Mouse (Mus musculus) intestine, embryonic 15.5 days (tissue): ENCODE measurements at regions not wholly inside any gene's neighbourhood (a gene's known extent, or its start where the extent isn't known, plus 50 kb on each side); places are given as distances from the start of the nearest gene placed in this dataset.
A peak's percentile ranks its signal among the peaks of the same experiment; 100 is the strongest.

ENCODE experiments used
- ATAC-seq: fragments of 200-750 bp; cut with Nextera tagmentation; 2 replicates; pipeline ENCODE4 v1.8.0; 2017; ENCODE audit warnings: moderate TSS enrichment, moderate library complexity
- H3K27ac ChIP-seq: fragments of 300-500 bp; sonication (generic); 2 replicates; pipeline ENCODE4 v1.5.1; 2015; ENCODE audit warnings: mild to moderate bottlenecking, inconsistent platforms
- H3K27me3 ChIP-seq: fragments of 300-500 bp; sonication (generic); replicated peaks from 2 replicates; pipeline ENCODE4 v1.6.1; 2015; ENCODE audit warnings: inconsistent platforms
- H3K36me3 ChIP-seq: fragments of 300-500 bp; sonication (generic); 2 replicates; pipeline ENCODE4 v1.6.1; 2015; ENCODE audit warnings: inconsistent platforms
- H3K4me1 ChIP-seq: fragments of 300-500 bp; sonication (generic); replicated peaks from 2 replicates; pipeline ENCODE4 v1.6.1; 2015; ENCODE audit warnings: inconsistent platforms
- H3K4me2 ChIP-seq: fragments of 300-500 bp; sonication (generic); replicated peaks from 2 replicates; pipeline ENCODE4 v1.6.1; 2015; ENCODE audit warnings: mild to moderate bottlenecking, inconsistent platforms
- H3K4me3 ChIP-seq: fragments of 300-500 bp; sonication (generic); replicated peaks from 2 replicates; pipeline ENCODE4 v1.5.1; 2015; ENCODE audit warnings: inconsistent platforms
- H3K9ac ChIP-seq: fragments of 300-500 bp; sonication (generic); 2 replicates; pipeline ENCODE4 v1.6.1; 2015; ENCODE audit warnings: inconsistent platforms
- H3K9me3 ChIP-seq: fragments of 300-500 bp; sonication (generic); 2 replicates; pipeline ENCODE4 v1.6.1; 2016; ENCODE audit warnings: inconsistent platforms
- WGBS: fragments of 180-500 bp; shearing (Covaris S2); methylation state at CpG from one replicate; pipeline ENCODE4 v1.1.7; 2015; 5-methylcytosine and 5-hydroxymethylcytosine counted together

- H3K27ac ChIP-seq = no peak overlapping the region
- no peaks in the 10 kb centered on the region for H3K36me3 ChIP-seq
- no peaks in the 10 kb centered on the region for H3K27me3 ChIP-seq
- no peaks in the 10 kb centered on the region for H3K4me1 ChIP-seq
- no peak overlapping the region for H3K4me3 ChIP-seq
- no peak for ATAC-seq
- WGBS = 78% methylated on average over 2 of the region's 2 CpGs
- no peaks in the 10 kb centered on the region for H3K9me3 ChIP-seq
- H3K9ac ChIP-seq = no peak overlapping the region
- no peak overlapping the region for H3K4me2 ChIP-seq
Measured at GRCm38 (mm10) chr3:42040270-42040812, 297.9 kb downstream of the D3Ertd751e start.

GRCm38 (mm10) chr3:42040959-42041358 is 298.5 kb downstream of the D3Ertd751e start:
- no peak overlapping the region for H3K9ac ChIP-seq
- no peaks in the 10 kb centered on the region for H3K36me3 ChIP-seq
- ATAC-seq = no peak
- no peaks in the 10 kb centered on the region for H3K9me3 ChIP-seq
- WGBS = 89% methylated on average over 2 of the region's 2 CpGs
- H3K4me1 ChIP-seq = no peaks in the 10 kb centered on the region
- no peak overlapping the region for H3K4me3 ChIP-seq
- H3K27me3 ChIP-seq = no peaks in the 10 kb centered on the region
- no peak overlapping the region for H3K27ac ChIP-seq
- H3K4me2 ChIP-seq = no peak overlapping the region

GRCm38 (mm10) chr3:42057286-42057868 is 315.0 kb downstream of the D3Ertd751e start:
- 80% methylated on average over 10 of the region's 10 CpGs for WGBS
- no peak overlapping the region for H3K27ac ChIP-seq
- H3K4me2 ChIP-seq = no peak overlapping the region
- no peak overlapping the region for H3K4me3 ChIP-seq
- no peak overlapping the region for H3K9ac ChIP-seq
- H3K27me3 ChIP-seq = no peaks in the 10 kb centered on the region
- H3K4me1 ChIP-seq = no peaks in the 10 kb centered on the region
- no peaks in the 10 kb centered on the region for H3K36me3 ChIP-seq
- H3K9me3 ChIP-seq = no peaks in the 10 kb centered on the region
- no peak for ATAC-seq

- ATAC-seq = no peak
- Histone ChIP-seq H3K27me3 (no peaks in the 10 kb centered on the region), H3K9me3 (no peaks in the 10 kb centered on the region), H3K27ac (no peak overlapping the region), H3K9ac (no peak overlapping the region), H3K4me3 (no peak overlapping the region), H3K4me2 (no peak overlapping the region), H3K36me3 (no peaks in the 10 kb centered on the region), H3K4me1 (no peaks in the 10 kb centered on the region)
- 65% methylated on average over 7 of the region's 7 CpGs for WGBS
Measured at GRCm38 (mm10) chr3:42065093-42065935, 322.9 kb downstream of the D3Ertd751e start.

- no peaks in the 10 kb centered on the region for H3K4me1 ChIP-seq
- no peaks in the 10 kb centered on the region for H3K27me3 ChIP-seq
- H3K4me2 ChIP-seq = no peak overlapping the region
- H3K36me3 ChIP-seq = no peaks in the 10 kb centered on the region
- whole genome bisulfite sequencing = 59% methylated on average over 3 of the region's 3 CpGs
- no peak for ATAC-seq
- no peak overlapping the region for H3K4me3 ChIP-seq
- no peaks in the 10 kb centered on the region for H3K9me3 ChIP-seq
- H3K9ac ChIP-seq = no peak overlapping the region
- H3K27ac ChIP-seq = no peak overlapping the region
Measured at GRCm38 (mm10) chr3:42065962-42066361, 323.6 kb downstream of the D3Ertd751e start.

GRCm38 (mm10) chr3:42067036-42067435 is 324.6 kb downstream of the D3Ertd751e start:
- Histone ChIP-seq H3K4me2 (no peak overlapping the region), H3K27me3 (no peaks in the 10 kb centered on the region), H3K4me3 (no peak overlapping the region), H3K36me3 (no peaks in the 10 kb centered on the region), H3K9ac (no peak overlapping the region), H3K9me3 (no peaks in the 10 kb centered on the region), H3K4me1 (no peaks in the 10 kb centered on the region), H3K27ac (no peak overlapping the region)
- 85% methylated on average over 5 of the region's 5 CpGs for WGBS
- no peak for ATAC-seq

GRCm38 (mm10) chr3:42074532-42075287 is 332.3 kb downstream of the D3Ertd751e start:
- Histone ChIP-seq H3K9me3 (no peaks in the 10 kb centered on the region), H3K27ac (no peak overlapping the region), H3K4me3 (no peak overlapping the region), H3K4me1 (no peaks in the 10 kb centered on the region), H3K9ac (no peak overlapping the region), H3K36me3 (no peaks in the 10 kb centered on the region), H3K4me2 (no peak overlapping the region), H3K27me3 (no peaks in the 10 kb centered on the region)
- no peak for ATAC-seq
- 31% methylated on average over 11 of the region's 11 CpGs for WGBS

GRCm38 (mm10) chr3:42110976-42111847 is 368.8 kb downstream of the D3Ertd751e start:
- Histone ChIP-seq H3K4me1 (no peaks in the 10 kb centered on the region), H3K9ac (no peak overlapping the region), H3K9me3 (no peaks in the 10 kb centered on the region), H3K27me3 (no peaks in the 10 kb centered on the region), H3K4me3 (no peak overlapping the region), H3K4me2 (no peak overlapping the region), H3K36me3 (no peaks in the 10 kb centered on the region), H3K27ac (no peak overlapping the region)
- 39% methylated on average over 13 of the region's 13 CpGs for WGBS
- peak; percentile 75 for ATAC-seq

GRCm38 (mm10) chr3:42129821-42130560 is 387.6 kb downstream of the D3Ertd751e start:
- no peak overlapping the region for H3K9ac ChIP-seq
- H3K27me3 ChIP-seq = no peaks in the 10 kb centered on the region
- no peak overlapping the region for H3K4me3 ChIP-seq
- no peaks in the 10 kb centered on the region for H3K4me1 ChIP-seq
- no peak for ATAC-seq
- no peaks in the 10 kb centered on the region for H3K36me3 ChIP-seq
- WGBS = 88% methylated on average over 3 of the region's 3 CpGs
- H3K27ac ChIP-seq = no peak overlapping the region
- no peak overlapping the region for H3K4me2 ChIP-seq
- no peaks in the 10 kb centered on the region for H3K9me3 ChIP-seq

GRCm38 (mm10) chr3:42132322-42132721 is 389.9 kb downstream of the D3Ertd751e start:
- no peaks in the 10 kb centered on the region for H3K4me1 ChIP-seq
- H3K27ac ChIP-seq = no peak overlapping the region
- no peak overlapping the region for H3K4me3 ChIP-seq
- no peak overlapping the region for H3K4me2 ChIP-seq
- no peak overlapping the region for H3K9ac ChIP-seq
- 94% methylated on average over 1 of the region's 1 CpGs for WGBS
- H3K27me3 ChIP-seq = no peaks in the 10 kb centered on the region
- no peak for ATAC-seq
- no peaks in the 10 kb centered on the region for H3K36me3 ChIP-seq
- no peaks in the 10 kb centered on the region for H3K9me3 ChIP-seq

GRCm38 (mm10) chr3:42153372-42153771 is 411.0 kb downstream of the D3Ertd751e start:
- WGBS = 85% methylated on average over 3 of the region's 3 CpGs
- Histone ChIP-seq H3K4me1 (no peaks in the 10 kb centered on the region), H3K9me3 (no peaks in the 10 kb centered on the region), H3K4me3 (no peak overlapping the region), H3K27ac (no peak overlapping the region), H3K4me2 (no peak overlapping the region), H3K36me3 (no peaks in the 10 kb centered on the region), H3K27me3 (no peaks in the 10 kb centered on the region), H3K9ac (no peak overlapping the region)
- no peak for ATAC-seq
